Mouse (Mus musculus) liver, postnatal 0 days (tissue): Measurements from ENCODE around the gene Macrod2.

Experiments
- CTCF ChIP-seq: sonication (generic); IDR thresholded peaks from 2 replicates; pipeline ENCODE4 v1.5.1; 2016; ENCODE audit warnings: antibody characterized with exemption, low read depth
- EP300 ChIP-seq: IDR thresholded peaks from 2 replicates; pipeline ENCODE4 v1.6.1; 2016; ENCODE audit warnings: antibody characterized with exemption, low read depth, mild to moderate bottlenecking

DNA sequence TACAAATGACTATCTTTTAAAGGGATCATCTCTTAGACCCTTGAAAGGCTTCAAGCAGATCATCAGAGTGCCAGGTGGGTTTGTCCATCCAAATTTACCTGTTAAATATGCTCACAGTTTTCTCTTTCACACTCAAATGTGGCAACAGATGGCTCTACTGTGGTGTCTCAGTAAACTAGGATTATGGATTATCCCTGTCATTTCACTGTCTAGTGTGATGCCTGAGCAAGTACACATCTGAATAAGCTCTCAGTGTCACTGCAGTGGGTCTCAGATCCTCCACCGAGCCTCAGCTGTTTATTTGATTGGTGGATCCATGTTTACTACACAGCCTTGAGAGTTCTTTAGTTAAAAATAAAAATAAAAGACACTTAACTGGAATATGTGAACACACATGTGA, 1343.6 kb downstream of the Macrod2 start:
- TF ChIP-seq CTCF (no peak), EP300 (no peak)
